Mouse (Mus musculus) neural tube, embryonic 14.5 days (tissue): ENCODE measurements around the gene Wbp1. TPM values are rescaled to one million over a fixed set of nuclear protein-coding genes. Genes with fewer than 3 reads are reported as not detected.

Experiments
- ATAC-seq: fragments of 200-750 bp; cut with Nextera tagmentation; 2 replicates; pipeline ENCODE4 v1.8.0; 2017; ENCODE audit warnings: low read depth, mild to moderate bottlenecking, moderate TSS enrichment, moderate library complexity
- H3K27ac ChIP-seq: fragments of 300-500 bp; sonication (generic); 2 replicates; pipeline ENCODE4 v1.5.1; 2014; ENCODE audit warnings: low read depth, mild to moderate bottlenecking, control low read depth, low read length, moderate library complexity, mixed read lengths
- H3K27me3 ChIP-seq: fragments of 300-500 bp; sonication (generic); 2 replicates; pipeline ENCODE4 v1.6.1; 2014; ENCODE audit warnings: low read length; ENCODE audit not compliant: control insufficient read depth, insufficient read depth
- H3K36me3 ChIP-seq: fragments of 300-500 bp; sonication (generic); 2 replicates; pipeline ENCODE4 v1.6.1; 2014; ENCODE audit warnings: low read length, mixed read lengths; ENCODE audit not compliant: control insufficient read depth, insufficient read depth
- H3K4me1 ChIP-seq: fragments of 300-500 bp; sonication (generic); 2 replicates; pipeline ENCODE4 v1.6.1; 2014; ENCODE audit warnings: low read length; ENCODE audit not compliant: control insufficient read depth, insufficient read depth
- H3K4me2 ChIP-seq: fragments of 300-500 bp; sonication (generic); 2 replicates; pipeline ENCODE4 v1.6.1; 2014; ENCODE audit warnings: mild to moderate bottlenecking, low read depth, low read length, control low read depth
- H3K4me3 ChIP-seq: fragments of 300-500 bp; sonication (generic); 2 replicates; pipeline ENCODE4 v1.5.1; 2014; ENCODE audit warnings: low read depth, low read length, control low read depth, mixed read lengths
- H3K9ac ChIP-seq: fragments of 300-500 bp; sonication (generic); replicated peaks from 2 replicates; pipeline ENCODE4 v1.6.1; 2014; ENCODE audit warnings: low read depth, mild to moderate bottlenecking, control low read depth, low read length, mixed read lengths
- H3K9me3 ChIP-seq: fragments of 300-500 bp; sonication (generic); 2 replicates; pipeline ENCODE4 v1.6.1; 2016; ENCODE audit warnings: low read length; ENCODE audit not compliant: control insufficient read depth
- WGBS: fragments of 180-500 bp; shearing (Covaris S2); extraction: QIAGEN DNeasy Blood & Tissue Kit; methylation state at CpG from one replicate; pipeline ENCODE4 v1.1.7; 2014; 5-methylcytosine and 5-hydroxymethylcytosine counted together
- polyA plus RNA-seq: library from polyadenylated mRNA; unstranded; fragments of >200 nt; fragmentation: Nextera tagmentation; extraction: Ambion mirVana; gene quantifications from 2 replicates; pipeline ENCODE4 v1.2.1, GENCODE M21; 2014

The Wbp1 gene
- polyA plus RNA-seq, 1 experiment from 2014 or later = 146 TPM

- H3K4me2 ChIP-seq = peak overlapping the region; percentile 92; the same call in 1 of the 2 replicates
- WGBS = 65% methylated on average over 5 of the region's 5 CpGs
- H3K27ac ChIP-seq = peak overlapping the region; percentile 16; the same call in 1 of the 2 replicates
- H3K9ac ChIP-seq = 0 out of 2 replicates have a peak overlapping the region, but pooled peaks have one; percentile 11
- no peaks in the 10 kb centered on the region for H3K27me3 ChIP-seq
- H3K4me3 ChIP-seq = peak overlapping the region; percentile 3; the same call in 1 of the 2 replicates
- no peak for ATAC-seq
- H3K36me3 ChIP-seq = peaks cover 9% of the 10 kb centered on the region
- H3K9me3 ChIP-seq = no peaks in the 10 kb centered on the region
- H3K4me1 ChIP-seq = peaks cover 35% of the 10 kb centered on the region
Observed at GRCm38 (mm10) chr6:83122961-83123360, 1.6 kb upstream of the Wbp1 start.

GRCm38 (mm10) chr6:83121863-83122710, 728 bp upstream of the Wbp1 start:
- Histone ChIP-seq H3K9me3 (no peaks in the 10 kb centered on the region), H3K4me3 (peak overlapping the region; percentile 65), H3K9ac (peak overlapping the region; percentile 95), H3K36me3 (peaks cover 13% of the 10 kb centered on the region), H3K27me3 (no peaks in the 10 kb centered on the region), H3K27ac (peak overlapping the region; percentile 98), H3K4me1 (peaks cover 35% of the 10 kb centered on the region), H3K4me2 (peak overlapping the region; percentile 92)
- WGBS = under 1% methylated on average over 48 of the region's 52 CpGs
- ATAC-seq = peak; percentile 8; the same call in 1 of the 2 replicates

DNA sequence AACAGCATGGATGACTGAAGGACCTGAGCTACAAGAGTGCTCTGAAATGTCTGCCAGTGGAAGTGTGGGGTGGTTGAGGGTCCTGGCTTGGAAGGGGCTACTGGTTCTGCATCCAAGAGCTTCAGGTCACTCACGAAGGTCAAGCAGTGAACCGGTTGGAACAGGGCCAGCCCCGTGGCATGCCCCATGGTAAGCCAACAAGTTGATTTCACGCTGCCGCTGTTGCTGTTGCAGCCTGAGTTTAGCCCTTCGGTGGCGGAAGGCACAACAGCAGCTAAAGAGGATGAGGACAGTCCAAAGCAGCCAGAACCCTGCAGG, 1.7 kb downstream of the Wbp1 start:
- Histone ChIP-seq H3K4me3 (peak overlapping the region; percentile 65; the same call in 1 of the 2 replicates), H3K9ac (peak overlapping the region; percentile 95; the same call in 1 of the 2 replicates), H3K4me2 (peak overlapping the region; percentile 92), H3K36me3 (peaks cover 16% of the 10 kb centered on the region), H3K27me3 (no peaks in the 10 kb centered on the region), H3K9me3 (no peaks in the 10 kb centered on the region), H3K27ac (0 out of 2 replicates have a peak overlapping the region, but pooled peaks have one; percentile 8), H3K4me1 (peaks cover 45% of the 10 kb centered on the region)
- ATAC-seq = no peak
- WGBS = 66% methylated on average over 7 of the region's 7 CpGs

DNA sequence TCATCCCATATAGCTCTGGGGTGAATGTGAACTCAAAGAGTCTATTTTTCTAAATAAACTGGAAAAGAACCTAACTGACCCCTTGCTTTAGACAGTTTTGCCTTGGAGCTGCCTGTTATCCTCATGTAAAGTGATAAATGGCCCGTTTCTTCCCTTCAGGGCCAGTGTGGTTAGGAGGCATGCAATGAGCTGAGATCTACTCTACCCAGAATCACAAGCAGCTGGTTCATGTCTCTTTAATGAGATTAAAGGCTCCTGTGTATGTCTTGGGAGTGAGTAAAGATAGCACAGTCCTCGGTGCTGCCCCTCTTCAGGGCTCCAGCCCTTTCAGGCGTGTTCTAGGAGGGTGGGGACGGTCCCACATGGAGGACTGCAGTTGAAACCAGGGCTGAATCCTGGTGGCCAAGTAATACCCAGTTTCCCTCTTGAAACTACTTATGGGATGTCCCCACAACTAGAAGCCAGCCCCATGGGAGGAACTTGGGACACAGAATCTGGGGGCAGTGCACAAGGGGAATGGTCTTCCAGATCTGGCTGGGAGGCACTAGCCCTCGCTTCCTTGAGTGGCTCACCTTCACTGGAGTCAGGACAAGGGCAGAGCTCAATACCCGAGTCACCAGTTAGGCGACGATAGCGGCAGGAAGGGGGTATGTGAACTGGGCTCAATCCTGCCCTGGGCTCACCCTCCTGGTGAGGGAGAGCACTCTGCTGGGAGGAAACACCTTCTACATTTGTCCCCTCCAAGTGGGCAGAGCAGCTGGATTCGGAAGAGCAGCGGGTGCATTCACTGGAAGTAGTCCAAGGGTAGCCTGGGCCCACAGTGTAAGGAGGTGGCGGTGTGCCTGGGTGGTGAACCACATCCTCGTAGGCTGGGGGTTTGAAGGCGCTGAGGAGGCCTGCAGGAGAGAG, 2.3 kb downstream of the Wbp1 start:
- peaks cover 41% of the 10 kb centered on the region for H3K4me1 ChIP-seq
- no peak for ATAC-seq
- no peaks in the 10 kb centered on the region for H3K9me3 ChIP-seq
- WGBS = 82% methylated on average over 14 of the region's 14 CpGs
- H3K4me3 ChIP-seq = peak overlapping the region; percentile 65; the same call in 1 of the 2 replicates
- H3K4me2 ChIP-seq = peak overlapping the region; percentile 92; the same call in 1 of the 2 replicates
- H3K36me3 ChIP-seq = peaks cover 16% of the 10 kb centered on the region
- no peaks in the 10 kb centered on the region for H3K27me3 ChIP-seq
- no peak overlapping the region for H3K9ac ChIP-seq
- H3K27ac ChIP-seq = no peak overlapping the region

GRCm38 (mm10) chr6:83118369-83118768, 3.0 kb downstream of the Wbp1 start:
- no peak overlapping the region for H3K9ac ChIP-seq
- no peak overlapping the region for H3K27ac ChIP-seq
- H3K4me2 ChIP-seq = no peak overlapping the region
- H3K4me3 ChIP-seq = no peak overlapping the region
- H3K9me3 ChIP-seq = no peaks in the 10 kb centered on the region
- ATAC-seq = no peak
- peaks cover 16% of the 10 kb centered on the region for H3K36me3 ChIP-seq
- H3K27me3 ChIP-seq = no peaks in the 10 kb centered on the region
- WGBS = 82% methylated on average over 11 of the region's 11 CpGs
- peaks cover 37% of the 10 kb centered on the region for H3K4me1 ChIP-seq

GRCm38 (mm10) chr6:83117616-83118015, 3.7 kb downstream of the Wbp1 start:
- peaks cover 16% of the 10 kb centered on the region for H3K36me3 ChIP-seq
- H3K27ac ChIP-seq = no peak overlapping the region
- 89% methylated on average over 13 of the region's 13 CpGs for WGBS
- H3K4me2 ChIP-seq = no peak overlapping the region
- peaks cover 29% of the 10 kb centered on the region for H3K4me1 ChIP-seq
- H3K9me3 ChIP-seq = no peaks in the 10 kb centered on the region
- no peak overlapping the region for H3K4me3 ChIP-seq
- H3K9ac ChIP-seq = no peak overlapping the region
- no peaks in the 10 kb centered on the region for H3K27me3 ChIP-seq
- ATAC-seq = no peak

- H3K9ac ChIP-seq = no peak overlapping the region
- H3K36me3 ChIP-seq = peaks cover 16% of the 10 kb centered on the region
- WGBS = 85% methylated on average over 4 of the region's 4 CpGs
- no peak overlapping the region for H3K4me3 ChIP-seq
- ATAC-seq = no peak
- no peaks in the 10 kb centered on the region for H3K27me3 ChIP-seq
- no peak overlapping the region for H3K4me2 ChIP-seq
- peaks cover 24% of the 10 kb centered on the region for H3K4me1 ChIP-seq
- H3K27ac ChIP-seq = no peak overlapping the region
- no peaks in the 10 kb centered on the region for H3K9me3 ChIP-seq
Observed at GRCm38 (mm10) chr6:83117165-83117438, 4.3 kb downstream of the Wbp1 start.

DNA sequence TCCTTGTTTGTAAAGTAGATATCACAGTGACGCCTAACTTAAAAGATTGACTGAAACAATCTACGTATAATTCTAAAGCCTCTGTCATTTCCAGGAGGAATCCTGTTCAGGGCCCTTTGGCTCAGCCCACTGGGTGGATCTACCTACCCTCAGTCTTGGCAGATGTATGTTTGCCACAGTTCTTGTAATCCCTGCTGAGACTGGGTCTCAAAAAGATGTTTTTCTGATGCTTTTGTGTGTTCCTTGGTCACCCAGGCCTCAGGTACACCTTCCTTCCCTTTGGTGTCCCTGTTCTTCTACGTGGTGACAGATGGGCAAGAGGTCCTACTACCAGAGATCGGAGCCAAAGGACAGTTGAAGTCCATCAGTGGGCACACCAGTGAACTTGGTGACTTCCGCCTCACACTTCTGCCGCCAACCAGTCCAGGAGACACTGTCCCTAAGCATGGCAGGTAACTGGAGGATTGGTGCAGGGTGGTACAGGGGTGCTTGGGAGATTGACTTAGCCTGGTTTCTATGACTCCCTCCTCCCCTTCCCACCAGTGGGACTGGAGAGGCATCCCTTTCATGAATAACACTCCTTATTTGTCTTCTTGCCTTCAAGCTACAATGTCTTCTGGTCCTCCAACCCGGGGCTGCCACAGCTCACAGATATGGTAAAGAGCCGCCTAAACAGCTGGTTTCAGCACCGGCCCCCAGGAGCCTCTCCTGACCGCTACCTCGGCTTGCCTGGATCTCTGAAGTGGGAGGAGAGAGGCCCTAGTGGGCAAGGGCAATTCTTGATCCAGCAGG, 4.8 kb downstream of the Wbp1 start:
- no peak overlapping the region for H3K27ac ChIP-seq
- H3K4me1 ChIP-seq = peaks cover 24% of the 10 kb centered on the region
- H3K4me3 ChIP-seq = peak overlapping the region; percentile 77
- H3K9ac ChIP-seq = peak overlapping the region; percentile 90
- H3K9me3 ChIP-seq = no peaks in the 10 kb centered on the region
- peaks cover 16% of the 10 kb centered on the region for H3K36me3 ChIP-seq
- WGBS = 80% methylated on average over 11 of the region's 11 CpGs
- no peak for ATAC-seq
- H3K4me2 ChIP-seq = peak overlapping the region; percentile 67
- no peaks in the 10 kb centered on the region for H3K27me3 ChIP-seq
